Mouse (Mus musculus): ENCODE data around the gene Hes6. TPM values are rescaled to one million over a fixed set of nuclear protein-coding genes. Genes with fewer than 3 reads are reported as not detected.

Hes6 gene
- polyA plus RNA-seq, 1 experiment, result 5.1 TPM

- H3K36me3 ChIP-seq (ENCODE audit: control insufficient read depth, insufficient read depth, low read length), result no peaks in the 10 kb centered on the region
- peaks cover 15% of the 10 kb centered on the region for H3K4me1 ChIP-seq (ENCODE audit: control insufficient read depth, insufficient read depth, low read length)
- no peak for TF ChIP-seq POLR2A (IDR thresholded peaks at IDR 0.05; ENCODE audit: control insufficient read depth, low read depth, low read length)
- no peak for TF ChIP-seq CTCF (IDR thresholded peaks at IDR 0.05; ENCODE audit: control insufficient read depth, insufficient read depth, insufficient replicate concordance, low read depth, low read length)
- H3K4me3 ChIP-seq (ENCODE audit: control insufficient read depth, low read depth, low read length), result peak overlapping the region; percentile 62
- H3K27me3 ChIP-seq (ENCODE audit: control insufficient read depth, insufficient read depth, low read length), result no peaks in the 10 kb centered on the region
- no peak overlapping the region for H3K27ac ChIP-seq (ENCODE audit: control insufficient read depth, insufficient read depth, low read depth, low read length)
Observed at GRCm38 (mm10) chr1:91407819-91408218, 6.0 kb downstream of the Hes6 start.

GRCm38 (mm10) chr1:91405406-91406169 lies 8.2 kb downstream of the Hes6 start:
- H3K27me3 ChIP-seq (ENCODE audit: control insufficient read depth, insufficient read depth, low read length), result no peaks in the 10 kb centered on the region
- TF ChIP-seq CTCF (IDR thresholded peaks at IDR 0.05; ENCODE audit: control insufficient read depth, insufficient read depth, insufficient replicate concordance, low read depth, low read length) (no peak), POLR2A (IDR thresholded peaks at IDR 0.05; ENCODE audit: control insufficient read depth, low read depth, low read length) (peak; percentile 96)
- H3K27ac ChIP-seq (ENCODE audit: control insufficient read depth, insufficient read depth, low read depth, low read length), result peak overlapping the region; percentile 94
- no peaks in the 10 kb centered on the region for H3K36me3 ChIP-seq (ENCODE audit: control insufficient read depth, insufficient read depth, low read length)
- H3K4me3 ChIP-seq (ENCODE audit: control insufficient read depth, low read depth, low read length), result peak overlapping the region; percentile 88
- peaks cover 5% of the 10 kb centered on the region for H3K4me1 ChIP-seq (ENCODE audit: control insufficient read depth, insufficient read depth, low read length)

GRCm38 (mm10) chr1:91404976-91405375 lies 8.9 kb downstream of the Hes6 start:
- Histone ChIP-seq H3K27ac (ENCODE audit: control insufficient read depth, insufficient read depth, low read depth, low read length) (peak overlapping the region; percentile 94), H3K4me1 (ENCODE audit: control insufficient read depth, insufficient read depth, low read length) (peaks cover 5% of the 10 kb centered on the region), H3K27me3 (ENCODE audit: control insufficient read depth, insufficient read depth, low read length) (no peaks in the 10 kb centered on the region), H3K4me3 (ENCODE audit: control insufficient read depth, low read depth, low read length) (peak overlapping the region; percentile 88), H3K36me3 (ENCODE audit: control insufficient read depth, insufficient read depth, low read length) (no peaks in the 10 kb centered on the region)
- no peak for TF ChIP-seq CTCF (IDR thresholded peaks at IDR 0.05; ENCODE audit: control insufficient read depth, insufficient read depth, insufficient replicate concordance, low read depth, low read length)
- TF ChIP-seq POLR2A (IDR thresholded peaks at IDR 0.05; ENCODE audit: control insufficient read depth, low read depth, low read length), result no peak

GRCm38 (mm10) chr1:91398260-91399062 lies 15.4 kb downstream of the Hes6 start, which contains the start of gene Ilkap:
Ilkap (minus strand) TSS chr1:91398815.
- no peak for TF ChIP-seq POLR2A (IDR thresholded peaks at IDR 0.05; ENCODE audit: control insufficient read depth, low read depth, low read length)
- TF ChIP-seq CTCF (IDR thresholded peaks at IDR 0.05; ENCODE audit: control insufficient read depth, insufficient read depth, insufficient replicate concordance, low read depth, low read length), result no peak
- Histone ChIP-seq H3K4me1 (ENCODE audit: control insufficient read depth, insufficient read depth, low read length) (peaks cover 4% of the 10 kb centered on the region), H3K27ac (ENCODE audit: control insufficient read depth, insufficient read depth, low read depth, low read length) (peak within 1 kb of the TSS; percentile 71), H3K4me3 (ENCODE audit: control insufficient read depth, low read depth, low read length) (peak within 1 kb of the TSS; percentile 81), H3K36me3 (ENCODE audit: control insufficient read depth, insufficient read depth, low read length) (no peaks in the 10 kb centered on the region), H3K27me3 (ENCODE audit: control insufficient read depth, insufficient read depth, low read length) (no peaks in the 10 kb centered on the region)

- Histone ChIP-seq H3K36me3 (ENCODE audit: control insufficient read depth, insufficient read depth, low read length) (no peaks in the 10 kb centered on the region), H3K27ac (ENCODE audit: control insufficient read depth, insufficient read depth, low read depth, low read length) (peak overlapping the region; percentile 69), H3K4me1 (ENCODE audit: control insufficient read depth, insufficient read depth, low read length) (peaks cover 4% of the 10 kb centered on the region), H3K4me3 (ENCODE audit: control insufficient read depth, low read depth, low read length) (peak overlapping the region; percentile 81), H3K27me3 (ENCODE audit: control insufficient read depth, insufficient read depth, low read length) (no peaks in the 10 kb centered on the region)
- no peak for TF ChIP-seq POLR2A (IDR thresholded peaks at IDR 0.05; ENCODE audit: control insufficient read depth, low read depth, low read length)
Observed at GRCm38 (mm10) chr1:91397927-91398259, 15.9 kb downstream of the Hes6 start.

GRCm38 (mm10) chr1:91390369-91390768 lies 23.5 kb downstream of the Hes6 start:
- no peaks in the 10 kb centered on the region for H3K4me1 ChIP-seq (ENCODE audit: control insufficient read depth, insufficient read depth, low read length)
- no peaks in the 10 kb centered on the region; the same call in 1 of the 2 replicates for H3K36me3 ChIP-seq (ENCODE audit: control insufficient read depth, insufficient read depth, low read length)
- H3K4me3 ChIP-seq (ENCODE audit: control insufficient read depth, low read depth, low read length), result no peak overlapping the region
- H3K27me3 ChIP-seq (ENCODE audit: control insufficient read depth, insufficient read depth, low read length), result no peaks in the 10 kb centered on the region
- TF ChIP-seq CTCF (IDR thresholded peaks at IDR 0.05; ENCODE audit: control insufficient read depth, insufficient read depth, insufficient replicate concordance, low read depth, low read length) (no peak), POLR2A (IDR thresholded peaks at IDR 0.05; ENCODE audit: control insufficient read depth, low read depth, low read length) (no peak)
- no peak overlapping the region for H3K27ac ChIP-seq (ENCODE audit: control insufficient read depth, insufficient read depth, low read depth, low read length)

- Histone ChIP-seq H3K36me3 (ENCODE audit: control insufficient read depth, insufficient read depth, low read length) (peaks cover 4% of the 10 kb centered on the region), H3K4me3 (ENCODE audit: control insufficient read depth, low read depth, low read length) (no peak overlapping the region), H3K4me1 (ENCODE audit: control insufficient read depth, insufficient read depth, low read length) (no peaks in the 10 kb centered on the region), H3K27ac (ENCODE audit: control insufficient read depth, insufficient read depth, low read depth, low read length) (no peak overlapping the region), H3K27me3 (ENCODE audit: control insufficient read depth, insufficient read depth, low read length) (no peaks in the 10 kb centered on the region)
- TF ChIP-seq POLR2A (IDR thresholded peaks at IDR 0.05; ENCODE audit: control insufficient read depth, low read depth, low read length) (no peak), CTCF (IDR thresholded peaks at IDR 0.05; ENCODE audit: control insufficient read depth, insufficient read depth, insufficient replicate concordance, low read depth, low read length) (no peak)
Observed at GRCm38 (mm10) chr1:91381091-91381471, 32.8 kb downstream of the Hes6 start.
